Comparison of ENCODE assay signal across 8 mouse cellular contexts in the genomic region with DNA sequence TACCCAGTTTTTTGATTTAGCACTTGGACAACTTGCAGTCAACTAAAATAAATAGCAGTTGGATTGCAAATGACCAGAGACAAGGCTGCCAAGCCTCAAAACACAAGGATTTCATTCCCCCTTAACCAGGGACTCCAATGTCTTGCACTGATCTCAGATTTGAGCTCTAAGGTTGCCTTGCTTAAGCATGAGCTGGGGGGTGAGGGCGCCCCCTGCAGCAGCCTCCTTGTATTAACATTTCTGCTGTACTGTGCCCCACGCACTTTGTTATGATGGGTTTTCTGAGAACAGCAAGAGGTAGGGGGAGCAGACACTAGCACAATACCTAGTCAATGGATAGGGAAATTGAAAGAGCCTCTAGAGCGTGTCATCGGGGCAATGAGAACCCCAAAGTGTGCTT.
A peak's percentile ranks its signal among the peaks of the same experiment; 100 is the strongest.
DNase-seq lines count a peak whose midpoint lies in the region; ATAC-seq lines count a peak whose summit lies in the region.

No protein-coding gene starts in this region.

- peak; percentile 34 for DNase-seq in hindbrain, embryonic 10.5 days (ENCODE audit: low spot score)
- DNase-seq in spleen, adult 18-20 months: peak; percentile 6 to 41
- no peak for DNase-seq in spleen, adult 12 weeks (ENCODE audit: low spot score)
- peak; percentile 31 for DNase-seq in embryo, embryonic 11 days
- peak; percentile 6 to 17 for DNase-seq in spleen, postnatal 36 days (ENCODE audit: low spot score in 2 of 2)

- H3K9ac ChIP-seq in hindbrain, embryonic 13.5 days: no peak overlapping the region

- no peaks in the 10 kb centered on the region for H3K9me3 ChIP-seq in hindbrain, embryonic 10.5 days
- H3K9me3 ChIP-seq in hindbrain, embryonic 13.5 days: no peaks in the 10 kb centered on the region

- WGBS in hindbrain, embryonic 10.5 days: 51% methylated on average over 4 of the region's 4 CpGs
- 51% methylated on average over 4 of the region's 4 CpGs for WGBS in hindbrain, embryonic 13.5 days

- no peak overlapping the region for H3K4me2 ChIP-seq in hindbrain, embryonic 13.5 days

- no peaks in the 10 kb centered on the region; the same call in 1 of the 2 replicates for H3K27me3 ChIP-seq in hindbrain, embryonic 10.5 days (ENCODE audit: insufficient read depth, poor library complexity, severe bottlenecking)
- 0 out of 2 replicates have a peak, but pooled peaks cover 4% of the 10 kb centered on the region for H3K27me3 ChIP-seq in hindbrain, embryonic 13.5 days

- ATAC-seq in hindbrain, embryonic 13.5 days (ENCODE audit: low FRiP score): no peak
- no peak for ATAC-seq in erythroid progenitor cell, adult 5-6 weeks (replicated peaks; ENCODE audit: low FRiP score, poor library complexity, severe bottlenecking)
- ATAC-seq in activated CD4-positive, CD25-positive, alpha-beta regulatory T cell, adult 4 months: no peak

- H3K36me3 ChIP-seq in hindbrain, embryonic 10.5 days: no peaks in the 10 kb centered on the region
- no peaks in the 10 kb centered on the region for H3K36me3 ChIP-seq in hindbrain, embryonic 13.5 days

- no peak overlapping the region for H3K4me3 ChIP-seq in hindbrain, embryonic 10.5 days
- no peak overlapping the region for H3K4me3 ChIP-seq in hindbrain, embryonic 13.5 days

- peaks cover 9% of the 10 kb centered on the region; the same call in 1 of the 2 replicates for H3K4me1 ChIP-seq in hindbrain, embryonic 10.5 days (replicated peaks)
- H3K4me1 ChIP-seq in hindbrain, embryonic 13.5 days (replicated peaks): peaks cover 5% of the 10 kb centered on the region

- no peak overlapping the region for H3K27ac ChIP-seq in hindbrain, embryonic 10.5 days
- no peak overlapping the region for H3K27ac ChIP-seq in hindbrain, embryonic 13.5 days
